Mouse (Mus musculus) gastrocnemius, postnatal 4 days (tissue): ENCODE results near the gene Gm13693. TPM values are rescaled to one million over a fixed set of nuclear protein-coding genes. Genes with fewer than 3 reads are reported as not detected.
A peak's percentile ranks its signal among the peaks of the same experiment; 100 is the strongest.
"Not testable (repeated sequence)": the region's sequence is repeated elsewhere in the genome, so short reads cannot be mapped to it uniquely, and the experiment has no call there.

ENCODE experiments used
- DNase-seq, 2 experiments: peaks; one replicate each; pipeline ENCODE4 v3.0.0; 2021 to 2022; ENCODE audit warnings: low spot score in 2 of 2, mixed read lengths in 2 of 2
- long read RNA-seq, 2 experiments: library from polyadenylated mRNA; stranded (forward); transcript quantifications; one replicate each; pipeline ENCODE4 v2.0.0; 2021
- total RNA-seq, 2 experiments: library from RNA; stranded (reverse); gene quantifications; 2 replicates each; pipeline ENCODE4 v1.2.3; 2021

Gm13693 gene
- 1 to 10 TPM; 1.2 to 1.5 TPM for total RNA-seq
- long read RNA-seq, experiment 1, partial matches to known transcripts: 0 of 1 reads
- long read RNA-seq, experiment 1, other reads (novel, unspliced or antisense): 0 of 1 reads
- long read RNA-seq, experiment 2: 0 reads

DNA sequence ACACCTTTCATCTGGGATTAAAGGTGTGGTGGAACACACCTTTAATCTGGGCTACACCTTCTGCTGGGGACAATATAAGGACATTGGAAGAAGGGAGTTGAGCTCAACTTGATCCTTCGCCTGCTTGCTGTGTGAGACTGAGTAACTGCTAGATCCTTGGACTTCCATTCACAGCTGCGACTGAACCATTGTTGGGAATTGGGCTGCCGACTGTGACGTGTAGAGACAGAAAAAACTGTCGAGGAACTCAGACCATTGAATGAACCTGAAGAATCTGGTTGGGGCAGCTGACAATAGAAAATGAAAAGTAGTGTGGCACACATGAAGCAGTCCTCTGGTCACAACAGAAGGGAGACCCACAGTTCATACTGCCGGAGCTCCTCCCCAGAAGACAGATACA is at the start of gene Gm13693:
Gm13693 (plus strand) TSS at position 301 of the 400 bp plus-strand sequence.
- DNase-seq: not testable (repeated sequence)

DNA sequence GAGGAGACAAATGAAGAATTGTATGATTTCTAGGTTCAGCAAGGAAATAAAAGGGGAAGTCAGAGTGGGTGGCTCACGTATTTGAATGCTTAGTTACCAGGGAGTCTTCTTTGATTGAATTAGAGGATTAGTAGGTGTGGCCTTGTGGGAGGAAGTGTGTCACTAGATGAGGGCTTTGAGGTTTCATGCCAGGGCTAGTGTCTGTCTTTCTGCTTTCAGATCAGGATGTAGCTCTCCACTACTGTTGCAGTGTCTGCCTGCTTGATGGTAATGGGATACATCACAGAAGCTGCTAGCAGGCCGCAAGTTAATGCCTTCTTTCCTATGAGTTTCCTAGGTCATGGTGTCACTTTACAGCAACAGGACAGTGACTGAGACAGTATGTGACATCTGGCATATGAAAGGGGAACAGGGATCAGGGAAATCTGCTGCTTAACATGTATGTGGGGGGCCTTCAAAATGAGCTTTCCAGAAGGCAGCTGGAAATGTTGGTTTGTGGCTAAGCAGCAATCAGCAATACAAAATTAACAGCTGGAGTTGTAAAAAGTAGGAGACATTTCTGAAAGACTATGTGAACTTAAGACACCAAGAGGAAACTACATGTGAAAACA is 31.7 kb upstream of the Gm13693 start:
- DNase-seq: no peak

DNA sequence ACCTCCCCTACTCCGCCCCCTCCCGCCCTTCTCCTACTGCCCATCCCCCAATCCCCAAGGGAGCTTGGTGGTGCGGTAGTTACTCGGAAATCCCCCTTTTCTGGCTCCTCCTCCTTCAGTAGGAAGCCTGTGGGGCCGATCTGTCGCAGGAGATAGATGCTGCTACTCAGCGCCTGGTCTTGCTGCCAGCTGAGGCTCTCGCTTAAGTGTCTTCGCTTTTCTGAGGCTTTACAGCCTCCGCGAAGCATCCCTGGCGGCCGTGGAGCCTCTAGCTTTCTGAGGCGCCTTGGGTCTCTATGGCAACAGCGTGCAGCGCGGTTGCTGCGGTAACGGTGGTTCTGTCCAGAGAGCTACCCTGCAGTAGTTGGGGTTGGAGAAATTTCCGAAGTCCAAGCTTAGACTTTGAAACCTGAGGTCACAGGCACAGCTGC is 20.4 kb upstream of the Gm13693 start, which contains the start of gene Zswim2:
Zswim2 (minus strand) TSS at position 298 of the 431 bp plus-strand sequence.
- DNase-seq: peak in 1 of 2 experiments; percentile 36

DNA sequence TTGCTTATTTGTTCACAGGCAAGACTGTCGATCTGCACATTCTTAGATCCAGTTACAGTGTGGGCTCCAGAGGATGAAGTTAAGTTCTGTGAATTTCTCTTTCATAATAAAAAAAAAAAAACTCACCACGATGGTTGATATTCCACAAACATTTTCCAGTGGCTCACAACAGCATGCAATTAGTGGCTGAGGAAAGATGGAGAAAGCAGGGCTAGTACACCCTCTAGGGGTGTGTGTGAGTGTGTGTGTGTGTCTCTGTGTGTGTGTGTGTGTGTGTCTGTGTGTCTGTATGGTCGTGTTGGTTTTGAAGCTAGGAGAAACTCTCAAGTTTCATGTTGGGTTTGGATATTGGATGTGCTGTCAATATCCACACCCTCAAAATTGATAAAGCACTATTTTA is 19.9 kb upstream of the Gm13693 start:
- DNase-seq: no peak

DNA sequence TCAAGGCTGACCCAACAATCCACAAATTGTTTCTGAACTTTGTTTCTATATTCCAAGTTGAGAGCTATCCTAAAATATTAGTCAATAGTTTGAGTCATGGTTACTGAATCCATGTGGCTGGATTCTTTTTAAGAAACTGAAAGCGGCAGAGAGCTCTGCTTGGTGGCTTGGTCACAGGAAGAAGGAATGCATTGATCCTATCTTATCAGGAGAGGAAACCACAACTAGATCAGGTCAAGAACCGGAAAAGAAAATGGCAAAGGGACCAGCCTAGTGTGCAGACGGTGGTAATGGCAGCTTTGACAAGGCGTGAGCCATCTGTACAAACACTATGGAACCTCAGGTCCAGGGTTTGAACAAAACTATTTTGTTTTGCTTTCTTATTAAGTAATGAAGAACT is 19.5 kb upstream of the Gm13693 start:
- no peak for DNase-seq

DNA sequence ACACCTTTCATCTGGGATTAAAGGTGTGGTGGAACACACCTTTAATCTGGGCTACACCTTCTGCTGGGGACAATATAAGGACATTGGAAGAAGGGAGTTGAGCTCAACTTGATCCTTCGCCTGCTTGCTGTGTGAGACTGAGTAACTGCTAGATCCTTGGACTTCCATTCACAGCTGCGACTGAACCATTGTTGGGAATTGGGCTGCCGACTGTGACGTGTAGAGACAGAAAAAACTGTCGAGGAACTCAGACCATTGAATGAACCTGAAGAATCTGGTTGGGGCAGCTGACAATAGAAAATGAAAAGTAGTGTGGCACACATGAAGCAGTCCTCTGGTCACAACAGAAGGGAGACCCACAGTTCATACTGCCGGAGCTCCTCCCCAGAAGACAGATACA is 5.9 kb upstream of the Gm13693 start, which contains the start of gene Gm13698:
Gm13698 (plus strand) TSS at position 301 of the 400 bp plus-strand sequence.
- not testable (repeated sequence) for DNase-seq

DNA sequence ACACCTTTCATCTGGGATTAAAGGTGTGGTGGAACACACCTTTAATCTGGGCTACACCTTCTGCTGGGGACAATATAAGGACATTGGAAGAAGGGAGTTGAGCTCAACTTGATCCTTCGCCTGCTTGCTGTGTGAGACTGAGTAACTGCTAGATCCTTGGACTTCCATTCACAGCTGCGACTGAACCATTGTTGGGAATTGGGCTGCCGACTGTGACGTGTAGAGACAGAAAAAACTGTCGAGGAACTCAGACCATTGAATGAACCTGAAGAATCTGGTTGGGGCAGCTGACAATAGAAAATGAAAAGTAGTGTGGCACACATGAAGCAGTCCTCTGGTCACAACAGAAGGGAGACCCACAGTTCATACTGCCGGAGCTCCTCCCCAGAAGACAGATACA is 5.7 kb downstream of the Gm13693 start, which contains the start of gene Gm13695:
Gm13695 (plus strand) TSS at position 301 of the 400 bp plus-strand sequence.
- DNase-seq: not testable (repeated sequence)

DNA sequence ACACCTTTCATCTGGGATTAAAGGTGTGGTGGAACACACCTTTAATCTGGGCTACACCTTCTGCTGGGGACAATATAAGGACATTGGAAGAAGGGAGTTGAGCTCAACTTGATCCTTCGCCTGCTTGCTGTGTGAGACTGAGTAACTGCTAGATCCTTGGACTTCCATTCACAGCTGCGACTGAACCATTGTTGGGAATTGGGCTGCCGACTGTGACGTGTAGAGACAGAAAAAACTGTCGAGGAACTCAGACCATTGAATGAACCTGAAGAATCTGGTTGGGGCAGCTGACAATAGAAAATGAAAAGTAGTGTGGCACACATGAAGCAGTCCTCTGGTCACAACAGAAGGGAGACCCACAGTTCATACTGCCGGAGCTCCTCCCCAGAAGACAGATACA is 11.5 kb downstream of the Gm13693 start, which contains the start of gene Gm13696:
Gm13696 (plus strand) TSS at position 301 of the 400 bp plus-strand sequence.
- DNase-seq: not testable (repeated sequence)

DNA sequence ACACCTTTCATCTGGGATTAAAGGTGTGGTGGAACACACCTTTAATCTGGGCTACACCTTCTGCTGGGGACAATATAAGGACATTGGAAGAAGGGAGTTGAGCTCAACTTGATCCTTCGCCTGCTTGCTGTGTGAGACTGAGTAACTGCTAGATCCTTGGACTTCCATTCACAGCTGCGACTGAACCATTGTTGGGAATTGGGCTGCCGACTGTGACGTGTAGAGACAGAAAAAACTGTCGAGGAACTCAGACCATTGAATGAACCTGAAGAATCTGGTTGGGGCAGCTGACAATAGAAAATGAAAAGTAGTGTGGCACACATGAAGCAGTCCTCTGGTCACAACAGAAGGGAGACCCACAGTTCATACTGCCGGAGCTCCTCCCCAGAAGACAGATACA is 17.3 kb downstream of the Gm13693 start, which contains the start of gene Gm13694:
Gm13694 (plus strand) TSS at position 301 of the 400 bp plus-strand sequence.
- DNase-seq: not testable (repeated sequence)

DNA sequence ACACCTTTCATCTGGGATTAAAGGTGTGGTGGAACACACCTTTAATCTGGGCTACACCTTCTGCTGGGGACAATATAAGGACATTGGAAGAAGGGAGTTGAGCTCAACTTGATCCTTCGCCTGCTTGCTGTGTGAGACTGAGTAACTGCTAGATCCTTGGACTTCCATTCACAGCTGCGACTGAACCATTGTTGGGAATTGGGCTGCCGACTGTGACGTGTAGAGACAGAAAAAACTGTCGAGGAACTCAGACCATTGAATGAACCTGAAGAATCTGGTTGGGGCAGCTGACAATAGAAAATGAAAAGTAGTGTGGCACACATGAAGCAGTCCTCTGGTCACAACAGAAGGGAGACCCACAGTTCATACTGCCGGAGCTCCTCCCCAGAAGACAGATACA is 23.1 kb downstream of the Gm13693 start, which contains the start of gene Gm13697:
Gm13697 (plus strand) TSS at position 301 of the 400 bp plus-strand sequence.
- DNase-seq: not testable (repeated sequence)

DNA sequence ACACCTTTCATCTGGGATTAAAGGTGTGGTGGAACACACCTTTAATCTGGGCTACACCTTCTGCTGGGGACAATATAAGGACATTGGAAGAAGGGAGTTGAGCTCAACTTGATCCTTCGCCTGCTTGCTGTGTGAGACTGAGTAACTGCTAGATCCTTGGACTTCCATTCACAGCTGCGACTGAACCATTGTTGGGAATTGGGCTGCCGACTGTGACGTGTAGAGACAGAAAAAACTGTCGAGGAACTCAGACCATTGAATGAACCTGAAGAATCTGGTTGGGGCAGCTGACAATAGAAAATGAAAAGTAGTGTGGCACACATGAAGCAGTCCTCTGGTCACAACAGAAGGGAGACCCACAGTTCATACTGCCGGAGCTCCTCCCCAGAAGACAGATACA is 28.9 kb downstream of the Gm13693 start, which contains the start of gene Gm13691:
Gm13691 (plus strand) TSS at position 301 of the 400 bp plus-strand sequence.
- not testable (repeated sequence) for DNase-seq

DNA sequence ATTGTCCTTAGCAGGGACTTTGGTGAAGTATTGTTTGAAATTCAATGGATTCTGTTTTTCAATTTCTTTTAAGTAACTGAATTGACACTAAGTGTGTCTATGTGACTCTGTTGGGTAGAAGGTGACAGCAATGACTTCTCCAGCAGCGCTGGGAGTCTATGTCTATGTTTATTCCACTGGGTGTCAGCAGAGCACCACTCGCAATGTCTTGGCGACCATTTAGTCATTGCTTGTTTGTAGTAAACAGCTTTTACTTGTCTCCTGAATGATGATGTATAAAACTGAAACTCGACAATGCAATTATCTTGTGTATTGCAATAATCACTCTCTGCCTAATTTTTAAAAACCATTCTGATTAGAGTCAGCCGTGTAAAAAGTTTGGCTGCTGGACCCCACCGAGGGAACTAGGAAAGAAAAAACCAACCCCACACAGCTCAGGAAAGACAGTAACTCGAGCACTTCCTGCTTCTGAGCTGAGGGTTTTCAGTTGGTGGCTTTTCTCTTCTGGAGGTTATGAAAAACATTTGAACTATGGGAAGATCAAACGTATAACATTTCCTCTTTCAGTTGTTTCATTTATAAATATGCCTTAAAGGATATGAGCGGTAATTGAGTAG is 32.4 kb downstream of the Gm13693 start:
- DNase-seq: not testable (repeated sequence)

DNA sequence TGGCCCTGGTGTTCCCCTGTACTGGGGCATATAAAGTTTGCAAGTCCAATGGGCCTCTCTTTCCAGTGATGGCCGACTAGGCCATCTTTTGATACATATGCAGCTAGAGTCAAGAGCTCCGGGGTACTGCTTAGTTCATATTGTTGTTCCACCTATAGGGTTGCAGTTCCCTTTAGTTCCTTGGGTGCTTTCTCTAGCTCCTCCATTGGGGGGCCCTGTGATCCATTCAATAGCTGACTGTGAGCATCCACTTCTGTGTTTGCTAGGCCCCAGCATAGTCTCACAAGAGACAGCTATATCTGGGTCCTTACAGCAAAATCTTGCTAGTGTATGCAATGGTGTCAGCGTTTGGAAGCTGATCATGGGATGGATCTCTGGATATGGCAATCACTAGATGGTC is 33.2 kb downstream of the Gm13693 start:
- DNase-seq: not testable (repeated sequence)

DNA sequence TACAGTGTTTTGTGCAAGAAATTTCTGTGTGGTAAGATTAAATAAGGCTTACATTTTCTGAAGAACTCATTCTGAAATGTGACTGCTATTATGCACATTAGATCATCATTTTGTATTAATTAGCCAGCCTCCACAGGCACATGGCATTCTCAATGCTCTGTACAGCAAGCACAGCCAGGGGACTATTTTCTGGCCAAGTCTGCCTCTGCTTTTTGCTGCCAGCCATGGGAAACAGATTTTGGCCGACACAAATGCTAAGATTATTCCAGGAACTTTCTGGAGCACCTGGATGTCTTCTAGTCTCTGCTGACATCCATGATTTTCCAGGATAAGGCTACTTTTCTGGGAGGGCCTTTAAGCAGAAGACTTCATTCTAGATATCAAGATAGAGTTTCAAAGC is 47.6 kb downstream of the Gm13693 start:
- DNase-seq: no peak

DNA sequence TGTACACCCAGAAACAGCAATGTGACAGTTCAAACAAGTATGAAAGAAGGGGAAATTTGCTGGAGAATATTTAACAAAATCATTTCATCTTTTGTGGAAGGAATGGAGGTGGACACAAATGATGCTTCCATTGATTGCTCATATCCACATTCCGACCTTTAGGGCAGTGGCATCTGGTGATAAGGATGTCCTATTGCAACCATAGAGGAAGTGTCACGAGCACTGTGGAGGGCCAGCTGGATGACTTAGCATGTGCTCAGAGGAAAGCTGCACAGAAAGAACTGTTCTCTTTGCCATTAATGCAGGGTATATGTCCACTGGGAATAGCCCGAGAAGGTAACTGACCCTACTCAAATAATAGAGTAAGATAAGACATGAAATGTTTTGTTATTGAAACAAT is 48.5 kb downstream of the Gm13693 start:
- no peak for DNase-seq

Other genes starting within 250 kb of the Gm13693 start
- 10 to 100 TPM; 69.8 to 73.2 TPM for gene Itgav, start 237.1 kb upstream of the Gm13693 start, total RNA-seq
- gene Fam171b, start 148.9 kb upstream of the Gm13693 start, total RNA-seq: 1 to 10 TPM; 7.3 to 9.3 TPM
- not detected for gene Zswim2, start 20.3 kb upstream of the Gm13693 start, total RNA-seq
- 1 to 10 TPM; 1.2 to 1.5 TPM for gene Gm13698, start 5.8 kb upstream of the Gm13693 start, total RNA-seq
- not detected for gene Gm13695, start 5.8 kb downstream of the Gm13693 start, total RNA-seq
- gene Gm13696, start 11.6 kb downstream of the Gm13693 start, total RNA-seq: 1 to 10 TPM; 1.2 to 1.5 TPM
- gene Gm13694, start 17.4 kb downstream of the Gm13693 start, total RNA-seq: 1 to 10 TPM; 1.2 to 1.5 TPM
- gene Gm13697, start 23.2 kb downstream of the Gm13693 start, total RNA-seq: 1 to 10 TPM; 1.2 to 1.5 TPM
- gene Gm13691, start 29.1 kb downstream of the Gm13693 start, total RNA-seq: 1 to 10 TPM; 1.2 to 1.5 TPM